In genomic region chr1:67450831-67451230, GRCm38 (mm10) we compare ENCODE assay signal across 26 mouse cellular contexts.
"Had no signal": no experiment of that assay in that cellular context is flagged by ENCODE, and none has a peak within 500 bp of the region (broad histone marks: within the 10 kb centered on the region; RNA-seq: fewer than 3 reads in every experiment).

No protein-coding gene starts in this region.

- DNase-seq: cerebellum, postnatal 10 days; cerebellum, postnatal 14 days; cerebellum, postnatal 25 days; cerebellum, postnatal 36 days; embryo, embryonic 11 days; forebrain, postnatal 0 days; gastrocnemius, adult 2 months; gastrocnemius, postnatal 10 days; gastrocnemius, postnatal 14 days; gastrocnemius, postnatal 25 days; gastrocnemius, postnatal 36 days; heart, adult 11 months; heart, adult 18-20 months; heart, adult 2 months had no signal

- H3K4me2 ChIP-seq: embryonic facial prominence, embryonic 12.5 days; embryonic facial prominence, embryonic 13.5 days; embryonic facial prominence, embryonic 15.5 days; forebrain, embryonic 12.5 days; forebrain, embryonic 13.5 days; forebrain, embryonic 15.5 days had no signal

- H3K27me3 ChIP-seq: embryonic facial prominence, embryonic 12.5 days; embryonic facial prominence, embryonic 13.5 days; embryonic facial prominence, embryonic 15.5 days; forebrain, embryonic 12.5 days; forebrain, embryonic 13.5 days; forebrain, embryonic 15.5 days had no signal

- H3K4me1 ChIP-seq: embryonic facial prominence, embryonic 10.5 days; embryonic facial prominence, embryonic 12.5 days; embryonic facial prominence, embryonic 13.5 days; embryonic facial prominence, embryonic 15.5 days; forebrain, embryonic 10.5 days; forebrain, embryonic 12.5 days; forebrain, embryonic 13.5 days; forebrain, embryonic 15.5 days; heart, embryonic 10.5 days had no signal

- H3K36me3 ChIP-seq: embryonic facial prominence, embryonic 10.5 days; embryonic facial prominence, embryonic 12.5 days; embryonic facial prominence, embryonic 13.5 days; embryonic facial prominence, embryonic 15.5 days; forebrain, embryonic 10.5 days; forebrain, embryonic 12.5 days; forebrain, embryonic 15.5 days; heart, embryonic 10.5 days had no signal

- ATAC-seq: forebrain, embryonic 13.5 days; forebrain, embryonic 14.5 days; forebrain, embryonic 15.5 days; forebrain, embryonic 16.5 days; forebrain, postnatal 0 days had no signal

- H3K27ac ChIP-seq: embryonic facial prominence, embryonic 10.5 days; embryonic facial prominence, embryonic 12.5 days; embryonic facial prominence, embryonic 13.5 days; embryonic facial prominence, embryonic 15.5 days; forebrain, embryonic 10.5 days; forebrain, embryonic 12.5 days; forebrain, embryonic 13.5 days; forebrain, embryonic 15.5 days; gastrocnemius, adult 2 months; heart, adult 2 months; heart, embryonic 10.5 days had no signal

- H3K4me3 ChIP-seq: embryonic facial prominence, embryonic 10.5 days; embryonic facial prominence, embryonic 12.5 days; embryonic facial prominence, embryonic 13.5 days; embryonic facial prominence, embryonic 15.5 days; erythroblast, embryonic 14.5 days; forebrain, embryonic 10.5 days; forebrain, embryonic 12.5 days; forebrain, embryonic 13.5 days; forebrain, embryonic 15.5 days; gastrocnemius, adult 2 months; heart, adult 2 months; heart, embryonic 10.5 days had no signal

- H3K9me3 ChIP-seq: embryonic facial prominence, embryonic 10.5 days; embryonic facial prominence, embryonic 12.5 days; embryonic facial prominence, embryonic 13.5 days; embryonic facial prominence, embryonic 15.5 days; forebrain, embryonic 10.5 days; forebrain, embryonic 12.5 days; forebrain, embryonic 13.5 days; forebrain, embryonic 15.5 days; heart, embryonic 10.5 days had no signal

- H3K9ac ChIP-seq: embryonic facial prominence, embryonic 12.5 days; embryonic facial prominence, embryonic 13.5 days; embryonic facial prominence, embryonic 15.5 days; forebrain, embryonic 12.5 days; forebrain, embryonic 13.5 days; forebrain, embryonic 15.5 days; forebrain, postnatal 0 days had no signal
